Mouse (Mus musculus): ENCODE results near the gene Slc36a1.

Gene Slc36a1

DNA sequence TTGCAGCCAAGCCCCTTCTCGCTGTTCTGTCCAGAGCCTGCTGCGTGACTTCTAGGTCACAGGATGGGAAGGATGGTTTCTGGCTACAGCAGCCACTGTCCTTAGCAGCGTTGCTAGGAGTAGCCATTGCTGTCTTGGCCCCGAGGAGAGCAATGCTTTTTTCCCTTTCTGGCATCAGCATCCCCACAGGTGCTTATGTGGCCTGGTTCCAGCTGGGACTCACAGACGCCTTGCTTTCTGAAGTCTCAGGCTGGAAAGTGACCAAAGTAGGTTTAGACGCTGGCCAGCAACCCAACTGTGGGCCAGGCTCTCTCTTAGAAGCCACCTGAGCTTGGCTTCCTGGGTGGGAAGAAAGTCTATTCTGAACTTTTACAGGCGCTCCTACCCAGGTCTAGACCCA lies 30.1 kb downstream of the Slc36a1 start:
- TF ChIP-seq NANOG (IDR thresholded peaks at IDR 0.05; ENCODE audit: borderline replicate concordance, low read length): no peak
- no peak for TF ChIP-seq CTCF (conservative IDR thresholded peaks at IDR 0.05; ENCODE audit: low read length)
- no peak for TF ChIP-seq POU5F1 (IDR thresholded peaks at IDR 0.05; ENCODE audit: borderline replicate concordance, low read length)
- Histone ChIP-seq H3K27me3 (ENCODE audit: insufficient read depth, low read length) (no peaks in the 10 kb centered on the region), H3K9me3 (ENCODE audit: low read length) (peaks cover 4% of the 10 kb centered on the region), H3K4me3 (replicated peaks; ENCODE audit: low read length) (no peak overlapping the region), H3K4me1 (replicated peaks; ENCODE audit: low read depth, low read length) (peaks cover 8% of the 10 kb centered on the region), H3K36me3 (ENCODE audit: insufficient read depth, low read length) (peaks cover 44% of the 10 kb centered on the region)

GRCm38 (mm10) chr11:55234791-55235190 lies 30.6 kb downstream of the Slc36a1 start:
- Histone ChIP-seq H3K9me3 (ENCODE audit: low read length) (peaks cover 9% of the 10 kb centered on the region), H3K27me3 (ENCODE audit: insufficient read depth, low read length) (no peaks in the 10 kb centered on the region), H3K36me3 (ENCODE audit: insufficient read depth, low read length) (peaks cover 41% of the 10 kb centered on the region), H3K4me3 (replicated peaks; ENCODE audit: low read length) (no peak overlapping the region), H3K4me1 (replicated peaks; ENCODE audit: low read depth, low read length) (peaks cover 8% of the 10 kb centered on the region)
- TF ChIP-seq CTCF (conservative IDR thresholded peaks at IDR 0.05; ENCODE audit: low read length) (no peak), POU5F1 (IDR thresholded peaks at IDR 0.05; ENCODE audit: borderline replicate concordance, low read length) (no peak), NANOG (IDR thresholded peaks at IDR 0.05; ENCODE audit: borderline replicate concordance, low read length) (no peak)

DNA sequence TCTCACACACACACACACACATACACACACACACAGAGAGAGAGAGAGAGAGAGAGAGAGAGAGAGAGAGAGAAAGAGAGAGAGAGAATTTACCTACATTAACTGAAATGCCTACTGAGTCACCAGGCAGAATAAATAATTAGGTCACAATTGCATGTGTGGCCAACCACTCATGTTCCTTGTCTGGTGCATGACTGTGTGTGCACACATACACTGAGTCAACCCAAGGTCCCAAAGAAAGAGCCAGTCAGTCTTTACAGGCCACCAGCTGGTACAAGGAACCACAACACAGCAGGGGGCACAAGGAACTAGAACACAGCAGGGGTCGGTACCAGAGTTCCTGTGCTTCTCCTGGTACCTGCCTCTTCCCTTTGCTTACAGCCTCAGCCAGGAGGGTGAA lies 32.7 kb downstream of the Slc36a1 start:
- Histone ChIP-seq H3K4me3 (replicated peaks; ENCODE audit: low read length) (no peak overlapping the region), H3K27me3 (ENCODE audit: insufficient read depth, low read length) (no peaks in the 10 kb centered on the region), H3K4me1 (replicated peaks; ENCODE audit: low read depth, low read length) (peaks cover 8% of the 10 kb centered on the region), H3K9me3 (ENCODE audit: low read length) (peaks cover 20% of the 10 kb centered on the region), H3K36me3 (ENCODE audit: insufficient read depth, low read length) (peaks cover 24% of the 10 kb centered on the region)
- no peak for TF ChIP-seq NANOG (IDR thresholded peaks at IDR 0.05; ENCODE audit: borderline replicate concordance, low read length)
- no peak for TF ChIP-seq POU5F1 (IDR thresholded peaks at IDR 0.05; ENCODE audit: borderline replicate concordance, low read length)
- TF ChIP-seq CTCF (conservative IDR thresholded peaks at IDR 0.05; ENCODE audit: low read length): no peak

- peaks cover 8% of the 10 kb centered on the region for H3K4me1 ChIP-seq (replicated peaks; ENCODE audit: low read depth, low read length)
- peaks cover 5% of the 10 kb centered on the region; the same call in 1 of the 2 replicates for H3K36me3 ChIP-seq (ENCODE audit: insufficient read depth, low read length)
- no peak overlapping the region for H3K4me3 ChIP-seq (replicated peaks; ENCODE audit: low read length)
- TF ChIP-seq CTCF (conservative IDR thresholded peaks at IDR 0.05; ENCODE audit: low read length) (no peak), NANOG (IDR thresholded peaks at IDR 0.05; ENCODE audit: borderline replicate concordance, low read length) (no peak), POU5F1 (IDR thresholded peaks at IDR 0.05; ENCODE audit: borderline replicate concordance, low read length) (no peak)
- no peaks in the 10 kb centered on the region for H3K27me3 ChIP-seq (ENCODE audit: insufficient read depth, low read length)
- H3K9me3 ChIP-seq (ENCODE audit: low read length): peaks cover 20% of the 10 kb centered on the region
Observed at GRCm38 (mm10) chr11:55239496-55239895, 35.3 kb downstream of the Slc36a1 start.

GRCm38 (mm10) chr11:55240556-55240955 lies 36.4 kb downstream of the Slc36a1 start:
- Histone ChIP-seq H3K4me1 (replicated peaks; ENCODE audit: low read depth, low read length) (no peaks in the 10 kb centered on the region; the same call in 1 of the 2 replicates), H3K4me3 (replicated peaks; ENCODE audit: low read length) (no peak overlapping the region), H3K36me3 (ENCODE audit: insufficient read depth, low read length) (no peaks in the 10 kb centered on the region), H3K27me3 (ENCODE audit: insufficient read depth, low read length) (no peaks in the 10 kb centered on the region), H3K9me3 (ENCODE audit: low read length) (peaks cover 20% of the 10 kb centered on the region)
- TF ChIP-seq NANOG (IDR thresholded peaks at IDR 0.05; ENCODE audit: borderline replicate concordance, low read length) (no peak), CTCF (conservative IDR thresholded peaks at IDR 0.05; ENCODE audit: low read length) (peak; percentile 14; the same call in 1 of the 2 replicates)

DNA sequence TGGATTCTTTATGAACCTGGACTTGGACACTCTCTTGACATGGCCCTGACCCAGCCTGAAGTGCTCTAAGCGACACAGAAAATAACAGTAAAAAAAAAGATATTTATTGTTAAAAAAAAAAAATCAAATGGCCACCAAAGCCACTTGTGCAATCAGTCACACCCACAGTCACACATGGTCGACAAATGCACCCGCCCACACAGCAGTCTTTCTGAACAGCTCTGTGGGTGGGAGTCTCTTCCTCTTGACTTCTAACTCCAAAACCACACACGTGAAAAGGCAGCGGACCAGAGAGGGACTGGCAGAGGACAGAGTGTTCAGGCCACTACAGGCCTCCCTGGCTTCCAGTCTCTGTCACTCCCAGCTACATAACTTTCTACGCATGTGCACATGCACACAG lies 46.4 kb downstream of the Slc36a1 start:
- Histone ChIP-seq H3K4me1 (replicated peaks; ENCODE audit: low read depth, low read length) (no peaks in the 10 kb centered on the region), H3K36me3 (ENCODE audit: insufficient read depth, low read length) (no peaks in the 10 kb centered on the region; the same call in 1 of the 2 replicates), H3K27me3 (ENCODE audit: insufficient read depth, low read length) (no peaks in the 10 kb centered on the region), H3K9me3 (ENCODE audit: low read length) (peaks cover 64% of the 10 kb centered on the region), H3K4me3 (replicated peaks; ENCODE audit: low read length) (no peak overlapping the region)
- TF ChIP-seq CTCF (conservative IDR thresholded peaks at IDR 0.05; ENCODE audit: low read length) (no peak), POU5F1 (IDR thresholded peaks at IDR 0.05; ENCODE audit: borderline replicate concordance, low read length) (no peak), NANOG (IDR thresholded peaks at IDR 0.05; ENCODE audit: borderline replicate concordance, low read length) (no peak)

DNA sequence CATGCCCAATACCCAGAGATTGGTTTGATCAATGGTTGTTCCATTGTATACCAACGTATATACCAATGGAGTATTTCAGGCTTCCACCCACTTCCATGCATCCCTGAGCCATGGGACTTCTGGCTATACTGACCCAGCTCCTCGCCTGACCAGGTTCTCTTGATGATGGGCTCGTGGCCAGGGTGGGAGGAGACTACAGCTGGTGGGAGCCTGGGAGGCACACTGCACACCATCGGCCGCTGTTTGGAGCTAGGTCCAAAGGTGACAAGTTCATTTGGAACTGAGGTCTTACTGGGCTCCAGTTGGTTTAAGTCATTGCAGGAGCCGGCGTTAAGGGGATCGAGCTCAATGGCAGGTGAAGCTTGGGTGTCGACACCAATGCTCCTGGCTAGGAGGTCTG lies 49.2 kb downstream of the Slc36a1 start:
- H3K4me3 ChIP-seq (replicated peaks; ENCODE audit: low read length): no peak overlapping the region
- H3K36me3 ChIP-seq (ENCODE audit: insufficient read depth, low read length): peaks cover 5% of the 10 kb centered on the region
- H3K4me1 ChIP-seq (replicated peaks; ENCODE audit: low read depth, low read length): no peaks in the 10 kb centered on the region
- peaks cover 57% of the 10 kb centered on the region for H3K9me3 ChIP-seq (ENCODE audit: low read length)
- no peaks in the 10 kb centered on the region for H3K27me3 ChIP-seq (ENCODE audit: insufficient read depth, low read length)
- no peak for TF ChIP-seq POU5F1 (IDR thresholded peaks at IDR 0.05; ENCODE audit: borderline replicate concordance, low read length)

GRCm38 (mm10) chr11:55261105-55261504 lies 57.0 kb downstream of the Slc36a1 start:
- TF ChIP-seq POU5F1 (IDR thresholded peaks at IDR 0.05; ENCODE audit: borderline replicate concordance, low read length): no peak
- no peaks in the 10 kb centered on the region for H3K4me1 ChIP-seq (replicated peaks; ENCODE audit: low read depth, low read length)
- H3K4me3 ChIP-seq (replicated peaks; ENCODE audit: low read length): no peak overlapping the region
- H3K9me3 ChIP-seq (ENCODE audit: low read length): no peaks in the 10 kb centered on the region
- H3K36me3 ChIP-seq (ENCODE audit: insufficient read depth, low read length): peaks cover 5% of the 10 kb centered on the region; the same call in 1 of the 2 replicates
- no peaks in the 10 kb centered on the region for H3K27me3 ChIP-seq (ENCODE audit: insufficient read depth, low read length)

DNA sequence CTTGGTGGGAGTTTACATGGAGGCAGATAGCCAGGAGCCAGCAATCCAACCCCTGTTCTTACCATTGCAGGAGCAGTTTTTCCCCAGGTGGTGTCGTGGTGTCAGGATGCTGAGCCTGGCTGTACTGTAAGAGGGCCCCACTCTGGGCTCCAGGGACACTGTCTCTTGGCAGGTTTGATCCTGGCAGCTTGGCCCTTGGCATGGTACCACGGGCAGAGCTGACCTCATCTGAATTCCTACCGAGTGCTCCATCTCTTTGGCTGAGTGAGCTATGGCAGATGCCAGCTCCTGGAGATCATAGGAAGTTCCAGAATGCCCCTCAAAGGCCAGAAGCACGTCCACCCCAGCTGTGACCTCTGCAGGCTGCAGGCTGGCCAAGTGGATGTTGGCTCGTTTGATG lies 57.9 kb downstream of the Slc36a1 start:
- Histone ChIP-seq H3K27me3 (ENCODE audit: insufficient read depth, low read length) (no peaks in the 10 kb centered on the region), H3K4me3 (replicated peaks; ENCODE audit: low read length) (no peak overlapping the region), H3K4me1 (replicated peaks; ENCODE audit: low read depth, low read length) (no peaks in the 10 kb centered on the region), H3K36me3 (ENCODE audit: insufficient read depth, low read length) (no peaks in the 10 kb centered on the region), H3K9me3 (ENCODE audit: low read length) (no peaks in the 10 kb centered on the region)
- TF ChIP-seq CTCF (conservative IDR thresholded peaks at IDR 0.05; ENCODE audit: low read length) (no peak), POU5F1 (IDR thresholded peaks at IDR 0.05; ENCODE audit: borderline replicate concordance, low read length) (no peak), NANOG (IDR thresholded peaks at IDR 0.05; ENCODE audit: borderline replicate concordance, low read length) (no peak)
